Mouse (Mus musculus) mouse embryonic stem cell (cell line): ENCODE results near the gene Fbxw10.

Experiments
- in situ Hi-C, 2 experiments: fragments of 300-500 bp; cut with MboI; formaldehyde crosslinking; loops; 1 replicate in 1 of 2; 3 replicates in 1 of 2; pipeline ENCODE4 v1.14.3; 2019 to 2020; ENCODE audit warnings: low sequenced_read_pairs in 2 of 2, low pct_unique_long_range_greater_than_20kb in 1 of 2, mixed read lengths in 1 of 2; ENCODE audit not compliant: unreplicated experiment in 1 of 2

Fbxw10 gene

GRCm38 (mm10) chr11:62827911-62828310 lies 19.0 kb upstream of the Fbxw10 start:
- in situ Hi-C loops: no loop called here

GRCm38 (mm10) chr11:62830387-62830786 lies 16.5 kb upstream of the Fbxw10 start:
- in situ Hi-C loops: no loop called here

- in situ Hi-C loops: no loop called here
Measured at GRCm38 (mm10) chr11:62831906-62832305, 15.0 kb upstream of the Fbxw10 start.

- in situ Hi-C loops: no loop called here
Measured at GRCm38 (mm10) chr11:62844562-62844961, 2.3 kb upstream of the Fbxw10 start.

GRCm38 (mm10) chr11:62845730-62846129 lies 1.1 kb upstream of the Fbxw10 start:
- in situ Hi-C loops: no loop called here

GRCm38 (mm10) chr11:62847655-62848191 lies 854 bp downstream of the Fbxw10 start:
- in situ Hi-C loops: no loop called here

GRCm38 (mm10) chr11:62848301-62848700 lies 1.4 kb downstream of the Fbxw10 start:
- in situ Hi-C loops: no loop called here

- in situ Hi-C loops: no loop called here
Measured at GRCm38 (mm10) chr11:62851199-62851598, 4.3 kb downstream of the Fbxw10 start.

GRCm38 (mm10) chr11:62853334-62853733 lies 6.5 kb downstream of the Fbxw10 start:
- in situ Hi-C loops: no loop called here

- in situ Hi-C loops: no loop called here
Measured at GRCm38 (mm10) chr11:62865562-62865961, 18.7 kb downstream of the Fbxw10 start.

- in situ Hi-C loops: no loop called here
Measured at GRCm38 (mm10) chr11:62866685-62867084, 19.8 kb downstream of the Fbxw10 start.

- in situ Hi-C loops: no loop called here
Measured at GRCm38 (mm10) chr11:62869201-62869600, 22.3 kb downstream of the Fbxw10 start.

GRCm38 (mm10) chr11:62869715-62870371 lies 23.0 kb downstream of the Fbxw10 start:
- in situ Hi-C loops: no loop called here

- in situ Hi-C loops: no loop called here
Measured at GRCm38 (mm10) chr11:62873479-62873878, 26.6 kb downstream of the Fbxw10 start.

GRCm38 (mm10) chr11:62875696-62876095 lies 28.8 kb downstream of the Fbxw10 start:
- in situ Hi-C loops: no loop called here

GRCm38 (mm10) chr11:62876445-62876844 lies 29.6 kb downstream of the Fbxw10 start:
- in situ Hi-C loops: no loop called here

GRCm38 (mm10) chr11:62877391-62877790 lies 30.5 kb downstream of the Fbxw10 start:
- in situ Hi-C loops: no loop called here

GRCm38 (mm10) chr11:62878728-62879127 lies 31.9 kb downstream of the Fbxw10 start:
- in situ Hi-C loops: no loop called here

- in situ Hi-C loops: no loop called here
Measured at GRCm38 (mm10) chr11:62879220-62880048, 32.6 kb downstream of the Fbxw10 start, which contains the start of gene Tvp23b. TSS of gene Tvp23b (plus strand) at chr11:62879455.

- in situ Hi-C loops: no loop called here
Measured at GRCm38 (mm10) chr11:62883407-62883806, 36.5 kb downstream of the Fbxw10 start.
